Comparison of ENCODE assay signal across 20 mouse cellular contexts in the genomic region with DNA sequence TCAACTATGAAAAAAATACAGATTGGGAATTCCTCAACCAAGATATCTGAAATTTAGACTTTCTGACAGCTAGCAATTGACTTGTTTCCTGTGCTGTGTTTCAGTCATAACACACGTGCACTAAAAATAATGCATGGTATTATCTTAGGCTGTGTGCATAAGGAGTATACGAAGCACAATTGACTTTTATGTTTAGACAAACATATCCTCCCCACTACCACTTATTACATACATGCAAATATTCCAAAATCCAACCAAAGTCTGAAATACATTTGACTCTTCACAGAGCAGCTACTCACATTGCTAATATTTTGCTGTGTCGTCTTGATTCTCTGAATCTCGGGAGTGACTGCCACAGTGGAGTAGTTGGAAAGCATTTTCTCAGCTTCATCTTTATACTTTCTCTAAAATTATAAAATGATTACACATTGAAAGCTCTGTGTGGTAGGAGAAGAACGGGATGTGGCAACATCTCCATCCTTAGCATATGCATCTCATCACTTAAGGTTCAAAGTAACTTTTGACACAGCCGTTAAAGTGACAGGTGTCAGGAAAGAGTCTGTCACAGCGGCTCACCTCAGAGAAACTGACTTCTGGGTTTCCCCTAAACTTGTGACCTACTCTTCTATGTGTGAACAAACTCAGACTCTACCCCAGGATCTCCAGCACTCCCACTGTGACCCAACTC.
DNase-seq lines count a peak whose midpoint lies in the region; ATAC-seq lines count a peak whose summit lies in the region.
"Had no signal": no experiment of that assay in that cellular context is flagged by ENCODE, and none has a peak within 500 bp of the region (broad histone marks: within the 10 kb centered on the region; RNA-seq: fewer than 3 reads in every experiment).

No protein-coding gene starts in this region.

- ATAC-seq in activated CD4-positive, CD25-positive, alpha-beta regulatory T cell, adult 4 months, result peak; percentile 76
- ATAC-seq: forebrain, embryonic 15.5 days; liver, embryonic 12.5 days had no signal

- DNase-seq in CD4-positive, CD25-positive, alpha-beta regulatory T cell, adult 2 months (ENCODE audit: low read depth, low spot score), result peak; percentile 25
- DNase-seq in thymus, adult 18-20 months, result peak; percentile 34 to 73
- peak; percentile 48 to 68 for DNase-seq in thymus, postnatal 36 days
- DNase-seq in frontal cortex, postnatal 14 days (ENCODE audit: low spot score in 2 of 2), result no peak
- no peak for DNase-seq in kidney, postnatal 25 days
- DNase-seq in urinary bladder, postnatal 10 days (ENCODE audit: low spot score), result no peak
- DNase-seq: adrenal gland, postnatal 14 days; cerebellum, adult 8-10 months; cerebellum, postnatal 36 days; gastrocnemius, postnatal 14 days; heart, adult 11 months; heart, postnatal 10 days; kidney, adult 8-10 months; kidney, postnatal 36 days; lung, adult 18-20 months; right cerebral cortex, postnatal 14 days; spleen, adult 18-20 months had no signal

Comparison
In these comparisons a context has a peak if more than half of its experiments do, and no peak if none do; other contexts are left out.
1. DNase-seq: peak in CD4-positive, CD25-positive, alpha-beta regulatory T cell, adult 2 months (single experiment), thymus, adult 18-20 months (2 of 2) and thymus, postnatal 36 days (2 of 2); none in frontal cortex, postnatal 14 days (0 of 2), kidney, postnatal 25 days (0 of 2) and urinary bladder, postnatal 10 days (single experiment).